Mouse (Mus musculus): ENCODE data around the gene Bckdha.

GRCm38 (mm10) chr7:25615706-25616011, 43.1 kb downstream of the Bckdha start, which contains the start of gene Erich4:
- TF ChIP-seq GATA1 (IDR thresholded peaks at IDR 0.05; ENCODE audit: borderline replicate concordance, low read length) (no peak), FLI1 (IDR thresholded peaks at IDR 0.05; ENCODE audit: low read length) (no peak)

All from megakaryocyte, embryonic 14.5 days (primary cell).